Mouse (Mus musculus): ENCODE data around the gene Kmt2e.

DNA sequence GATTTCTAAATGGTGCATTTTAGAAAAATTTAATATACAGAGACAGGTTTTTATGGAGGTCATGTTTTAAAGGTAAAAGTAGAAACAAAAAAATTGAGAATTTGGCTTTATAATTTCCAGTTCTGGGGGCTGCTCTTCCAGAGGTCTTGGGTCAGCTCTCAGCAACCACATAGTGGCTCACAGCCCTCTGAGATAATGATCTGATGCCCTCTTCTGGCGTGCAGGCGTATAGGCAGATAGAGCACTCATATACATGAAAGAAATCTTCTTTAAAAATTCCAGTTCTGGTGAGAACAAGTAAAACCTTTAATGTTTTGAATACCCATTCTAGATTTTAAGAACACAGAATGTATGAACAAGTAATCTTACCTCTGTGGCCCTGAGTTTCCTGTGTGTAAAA, 56.6 kb downstream of the Kmt2e start:
- peak; percentile 49 for TF ChIP-seq CTCF (IDR thresholded peaks at IDR 0.05; ENCODE audit: control insufficient read depth, insufficient read depth, low read length)
- TF ChIP-seq POLR2A (IDR thresholded peaks at IDR 0.05; ENCODE audit: borderline replicate concordance, control insufficient read depth, low read depth, low read length): no peak
